8 mouse cellular contexts compared by ENCODE assay signal in genomic region chr7:80116158-80116557, GRCm38 (mm10). TPM values are rescaled to one million over a fixed set of nuclear protein-coding genes. Genes with fewer than 3 reads are reported as not detected.
DNase-seq lines count a peak whose midpoint lies in the region; ATAC-seq and TF ChIP-seq lines count a peak whose summit lies in the region.

No protein-coding gene starts in this region.

- no peak for TF ChIP-seq CTCF in heart, adult 2 months (IDR thresholded peaks at IDR 0.05)

- ATAC-seq in forebrain, embryonic 15.5 days (replicated peaks): no peak
- no peak for ATAC-seq in kidney, embryonic 14.5 days (ENCODE audit: low FRiP score, low TSS enrichment)
- ATAC-seq in midbrain, embryonic 15.5 days (replicated peaks): no peak
- no peak for ATAC-seq in megakaryocyte, adult 5-6 weeks (ENCODE audit: poor library complexity, severe bottlenecking)
- no peak for ATAC-seq in frontal cortex, adult (ENCODE audit: low TSS enrichment)

- DNase-seq in heart, adult 2 months: peak in 1 of 2 experiments; percentile 53
- no peak for DNase-seq in heart, adult 9 months (ENCODE audit: low spot score in 2 of 2)
- no peak for DNase-seq in layer of hippocampus, postnatal 36 days

- 62% methylated on average over 2 of the region's 2 CpGs for WGBS in heart, adult 2 months
- WGBS in forebrain, embryonic 15.5 days: 66% methylated on average over 2 of the region's 2 CpGs
- WGBS in kidney, embryonic 14.5 days: 78% methylated on average over 2 of the region's 2 CpGs
- WGBS in midbrain, embryonic 15.5 days: 65% methylated on average over 2 of the region's 2 CpGs

- intact Hi-C loops in heart, adult 2 months (cut with DNase I): no loop called here

- H3K4me1 ChIP-seq in heart, adult 2 months (ENCODE audit: control insufficient read depth, insufficient read depth, low read length): peaks cover 14% of the 10 kb centered on the region
- peaks cover 43% of the 10 kb centered on the region for H3K4me1 ChIP-seq in forebrain, embryonic 15.5 days
- peaks cover 29% of the 10 kb centered on the region for H3K4me1 ChIP-seq in kidney, embryonic 14.5 days (ENCODE audit: control insufficient read depth, insufficient read depth, low read length)
- peaks cover 42% of the 10 kb centered on the region for H3K4me1 ChIP-seq in midbrain, embryonic 15.5 days

- peak overlapping the region; percentile 73; the same call in 1 of the 2 replicates for H3K4me2 ChIP-seq in forebrain, embryonic 15.5 days (replicated peaks)
- H3K4me2 ChIP-seq in kidney, embryonic 14.5 days (replicated peaks; ENCODE audit: low read depth, low read length): peak overlapping the region; percentile 84; the same call in 1 of the 2 replicates
- peak overlapping the region; percentile 82 for H3K4me2 ChIP-seq in midbrain, embryonic 15.5 days

- TF ChIP-seq POLR2A in heart, adult 2 months (IDR thresholded peaks at IDR 0.05; ENCODE audit: insufficient read depth, low read depth, low read length): 0 out of 2 replicates have a peak, but pooled peaks have one; percentile 29

- H3K36me3 ChIP-seq in heart, adult 2 months (ENCODE audit: control insufficient read depth, insufficient read depth, low read length): peaks cover 11% of the 10 kb centered on the region
- H3K36me3 ChIP-seq in forebrain, embryonic 15.5 days: no peaks in the 10 kb centered on the region
- peaks cover 3% of the 10 kb centered on the region; the same call in 1 of the 2 replicates for H3K36me3 ChIP-seq in kidney, embryonic 14.5 days (ENCODE audit: control insufficient read depth, insufficient read depth, low read length)
- no peaks in the 10 kb centered on the region for H3K36me3 ChIP-seq in midbrain, embryonic 15.5 days (replicated peaks)

- TF ChIP-seq EP300 in heart, adult 2 months (IDR thresholded peaks at IDR 0.05; ENCODE audit: insufficient read depth, low read depth, low read length): no peak

- peak overlapping the region; percentile 57 for H3K27ac ChIP-seq in heart, adult 2 months
- H3K27ac ChIP-seq in forebrain, embryonic 15.5 days (replicated peaks): peak overlapping the region; percentile 97; the same call in 1 of the 2 replicates
- H3K27ac ChIP-seq in kidney, embryonic 14.5 days (ENCODE audit: low read depth, low read length): no peak overlapping the region
- no peak overlapping the region for H3K27ac ChIP-seq in midbrain, embryonic 15.5 days

- no peaks in the 10 kb centered on the region for H3K27me3 ChIP-seq in heart, adult 2 months (ENCODE audit: control insufficient read depth, insufficient read depth, low read length)
- H3K27me3 ChIP-seq in forebrain, embryonic 15.5 days: no peaks in the 10 kb centered on the region
- H3K27me3 ChIP-seq in kidney, embryonic 14.5 days (ENCODE audit: control insufficient read depth, insufficient read depth, low read length): no peaks in the 10 kb centered on the region
- no peaks in the 10 kb centered on the region for H3K27me3 ChIP-seq in midbrain, embryonic 15.5 days (replicated peaks)

- no peak overlapping the region for H3K4me3 ChIP-seq in heart, adult 2 months
- peak overlapping the region; percentile 79 for H3K4me3 ChIP-seq in forebrain, embryonic 15.5 days
- no peak overlapping the region for H3K4me3 ChIP-seq in kidney, embryonic 14.5 days (ENCODE audit: low read length)
- no peak overlapping the region for H3K4me3 ChIP-seq in midbrain, embryonic 15.5 days

- H3K9ac ChIP-seq in heart, adult 2 months (ENCODE audit: low read depth, low read length): no peak overlapping the region
- peak overlapping the region; percentile 95; the same call in 1 of the 2 replicates for H3K9ac ChIP-seq in forebrain, embryonic 15.5 days (replicated peaks)
- H3K9ac ChIP-seq in kidney, embryonic 14.5 days (ENCODE audit: low read depth, low read length): peak overlapping the region; percentile 99; the same call in 1 of the 2 replicates
- no peak overlapping the region for H3K9ac ChIP-seq in midbrain, embryonic 15.5 days

- no peaks in the 10 kb centered on the region for H3K9me3 ChIP-seq in forebrain, embryonic 15.5 days
- H3K9me3 ChIP-seq in kidney, embryonic 14.5 days (ENCODE audit: control insufficient read depth, low read length): no peaks in the 10 kb centered on the region
- H3K9me3 ChIP-seq in midbrain, embryonic 15.5 days: no peaks in the 10 kb centered on the region

- H3K79me2 ChIP-seq in heart, adult 2 months (replicated peaks; ENCODE audit: control insufficient read depth, insufficient read depth, low read length): no peaks in the 10 kb centered on the region

RNA-seq across cellular contexts. Expression of gene Idh2, which starts 1.0 kb away (rescaled TPM):
- total RNA-seq in heart, adult 2 months (2021): 1,000 to 10,000 TPM; 1,877 to 2,293 TPM
- 1,651 and 1,954 TPM in 2 replicates for polyA plus RNA-seq in heart, adult 2 months (2012; rRNA removed)
- 299 and 300 TPM in 2 replicates for polyA plus RNA-seq in forebrain, embryonic 15.5 days (2015; fragmentation: Nextera tagmentation; extraction: Ambion mirVana)
- polyA plus RNA-seq in kidney, embryonic 14.5 days (2014; fragmentation: Nextera tagmentation; extraction: Ambion mirVana): 549 and 658 TPM in 2 replicates
- 242 and 249 TPM in 2 replicates for polyA plus RNA-seq in midbrain, embryonic 15.5 days (2015; fragmentation: Nextera tagmentation; extraction: Ambion mirVana)
- 10 to 100 TPM; 57.6 to 61.5 TPM for total RNA-seq in layer of hippocampus, postnatal 36 days (2021)
- total RNA-seq in megakaryocyte, adult 5-6 weeks (2015): 74.9 and 77.7 TPM in 2 replicates
- total RNA-seq in megakaryocyte, adult 5-6 weeks (2017): 85.5 and 90.4 TPM in 2 replicates

Comparison
In these comparisons a context has a peak if more than half of its experiments do, and no peak if none do; other contexts are left out.
1. H3K27ac ChIP-seq: peak in heart, adult 2 months (single experiment) and forebrain, embryonic 15.5 days (single experiment); none in kidney, embryonic 14.5 days (single experiment) and midbrain, embryonic 15.5 days (single experiment).
2. H3K9ac ChIP-seq: peak in forebrain, embryonic 15.5 days (single experiment) and kidney, embryonic 14.5 days (single experiment); none in heart, adult 2 months (single experiment) and midbrain, embryonic 15.5 days (single experiment).
3. Peak in every context shown above with its lines, with median percentiles within 50 percentile points of each other: H3K4me2 ChIP-seq.